Mouse (Mus musculus): ENCODE results near the gene Sart1. TPM values are rescaled to one million over a fixed set of nuclear protein-coding genes. Genes with fewer than 3 reads are reported as not detected.

Sart1 gene
- polyA plus RNA-seq, 1 experiment from 2014 or later: 111 TPM

GRCm38 (mm10) chr19:5383326-5383725 is 5.2 kb downstream of the Sart1 start:
- Histone ChIP-seq H3K4me3 (no peak overlapping the region), H3K36me3 (peaks cover 85% of the 10 kb centered on the region), H3K9me3 (replicated peaks) (no peaks in the 10 kb centered on the region), H3K27ac (no peak overlapping the region), H3K4me1 (peaks cover 13% of the 10 kb centered on the region), H3K27me3 (ENCODE audit: low read depth, poor library complexity, severe bottlenecking) (no peaks in the 10 kb centered on the region)
- WGBS: 96% methylated on average over 12 of the region's 12 CpGs
- no peak for DNase-seq (ENCODE audit: low spot score)

GRCm38 (mm10) chr19:5377446-5377845 is 11.1 kb downstream of the Sart1 start:
- 88% methylated on average over 1 of the region's 1 CpGs for WGBS
- H3K9me3 ChIP-seq (replicated peaks): no peaks in the 10 kb centered on the region
- no peak for DNase-seq (ENCODE audit: low spot score)
- H3K27ac ChIP-seq: no peak overlapping the region
- no peaks in the 10 kb centered on the region for H3K27me3 ChIP-seq (ENCODE audit: low read depth, poor library complexity, severe bottlenecking)
- peaks cover 97% of the 10 kb centered on the region for H3K36me3 ChIP-seq
- H3K4me3 ChIP-seq: no peak overlapping the region
- H3K4me1 ChIP-seq: no peaks in the 10 kb centered on the region

- Histone ChIP-seq H3K27ac (no peak overlapping the region), H3K27me3 (ENCODE audit: low read depth, poor library complexity, severe bottlenecking) (no peaks in the 10 kb centered on the region), H3K4me1 (no peaks in the 10 kb centered on the region), H3K4me3 (no peak overlapping the region), H3K36me3 (peaks cover 97% of the 10 kb centered on the region), H3K9me3 (replicated peaks) (no peaks in the 10 kb centered on the region)
- DNase-seq (ENCODE audit: low spot score): no peak
- 73% methylated on average over 4 of the region's 4 CpGs for WGBS
These were observed 13.8 kb downstream of the Sart1 start for GRCm38 (mm10) chr19:5374748-5375147.

- H3K4me1 ChIP-seq: no peaks in the 10 kb centered on the region
- H3K36me3 ChIP-seq: peaks cover 97% of the 10 kb centered on the region
- no peaks in the 10 kb centered on the region for H3K9me3 ChIP-seq (replicated peaks)
- H3K27ac ChIP-seq: no peak overlapping the region
- DNase-seq (ENCODE audit: low spot score): no peak
- H3K4me3 ChIP-seq: no peak overlapping the region
- WGBS: 85% methylated on average over 4 of the region's 4 CpGs
- no peaks in the 10 kb centered on the region for H3K27me3 ChIP-seq (ENCODE audit: low read depth, poor library complexity, severe bottlenecking)
These were observed 14.3 kb downstream of the Sart1 start for GRCm38 (mm10) chr19:5374177-5374576.

GRCm38 (mm10) chr19:5372724-5373123 is 15.8 kb downstream of the Sart1 start:
- no peak for DNase-seq (ENCODE audit: low spot score)
- no peaks in the 10 kb centered on the region for H3K9me3 ChIP-seq (replicated peaks)
- H3K4me1 ChIP-seq: peaks cover 10% of the 10 kb centered on the region
- H3K27me3 ChIP-seq (ENCODE audit: low read depth, poor library complexity, severe bottlenecking): no peaks in the 10 kb centered on the region
- no peak overlapping the region for H3K4me3 ChIP-seq
- H3K36me3 ChIP-seq: peaks cover 96% of the 10 kb centered on the region
- WGBS: 92% methylated on average over 7 of the region's 7 CpGs
- H3K27ac ChIP-seq: no peak overlapping the region

- Histone ChIP-seq H3K4me1 (peaks cover 13% of the 10 kb centered on the region), H3K36me3 (peaks cover 81% of the 10 kb centered on the region), H3K9me3 (replicated peaks) (no peaks in the 10 kb centered on the region), H3K27ac (no peak overlapping the region), H3K4me3 (no peak overlapping the region), H3K27me3 (ENCODE audit: low read depth, poor library complexity, severe bottlenecking) (no peaks in the 10 kb centered on the region)
- 93% methylated on average over 3 of the region's 3 CpGs for WGBS
- DNase-seq (ENCODE audit: low spot score): no peak
These were observed 17.6 kb downstream of the Sart1 start for GRCm38 (mm10) chr19:5370932-5371331.

- H3K27me3 ChIP-seq (ENCODE audit: low read depth, poor library complexity, severe bottlenecking): no peaks in the 10 kb centered on the region
- DNase-seq (ENCODE audit: low spot score): no peak
- H3K36me3 ChIP-seq: peaks cover 73% of the 10 kb centered on the region
- H3K27ac ChIP-seq: peak overlapping the region; percentile 98
- H3K4me3 ChIP-seq: peak overlapping the region; percentile 94
- peaks cover 20% of the 10 kb centered on the region for H3K4me1 ChIP-seq
- H3K9me3 ChIP-seq (replicated peaks): no peaks in the 10 kb centered on the region
- WGBS: 13% methylated on average over 11 of the region's 11 CpGs
These were observed 21.0 kb downstream of the Sart1 start for GRCm38 (mm10) chr19:5367455-5367854.

GRCm38 (mm10) chr19:5367053-5367359 is 21.5 kb downstream of the Sart1 start, which contains the start of gene Banf1:
Gene Banf1, minus strand, starts transcription at chr19:5367168.
- peaks cover 20% of the 10 kb centered on the region for H3K4me1 ChIP-seq
- peak within 1 kb of the TSS; percentile 94 for H3K4me3 ChIP-seq
- DNase-seq (ENCODE audit: low spot score): no peak
- H3K9me3 ChIP-seq (replicated peaks): no peaks in the 10 kb centered on the region
- H3K36me3 ChIP-seq: peaks cover 68% of the 10 kb centered on the region
- no peaks in the 10 kb centered on the region for H3K27me3 ChIP-seq (ENCODE audit: low read depth, poor library complexity, severe bottlenecking)
- H3K27ac ChIP-seq: peak within 1 kb of the TSS; percentile 98
- WGBS: under 1% methylated on average over 33 of the region's 33 CpGs

GRCm38 (mm10) chr19:5366175-5367052 is 22.1 kb downstream of the Sart1 start, which contains the start of gene Eif1ad:
Gene Eif1ad, plus strand, starts transcription at chr19:5366741.
- Histone ChIP-seq H3K27me3 (ENCODE audit: low read depth, poor library complexity, severe bottlenecking) (no peaks in the 10 kb centered on the region), H3K9me3 (replicated peaks) (no peaks in the 10 kb centered on the region), H3K27ac (peak within 1 kb of the TSS; percentile 98), H3K4me3 (peak within 1 kb of the TSS; percentile 94), H3K36me3 (peaks cover 62% of the 10 kb centered on the region), H3K4me1 (peaks cover 20% of the 10 kb centered on the region)
- under 1% methylated on average over 92 of the region's 92 CpGs for WGBS
- DNase-seq (ENCODE audit: low spot score): peak; percentile 99

- Histone ChIP-seq H3K36me3 (peaks cover 56% of the 10 kb centered on the region), H3K4me3 (peak overlapping the region; percentile 94), H3K27ac (peak overlapping the region; percentile 98), H3K27me3 (ENCODE audit: low read depth, poor library complexity, severe bottlenecking) (no peaks in the 10 kb centered on the region), H3K9me3 (replicated peaks) (no peaks in the 10 kb centered on the region), H3K4me1 (peaks cover 20% of the 10 kb centered on the region)
- 20% methylated on average over 11 of the region's 11 CpGs for WGBS
- no peak for DNase-seq (ENCODE audit: low spot score)
These were observed 22.8 kb downstream of the Sart1 start for GRCm38 (mm10) chr19:5365751-5366150.

- H3K36me3 ChIP-seq: peaks cover 39% of the 10 kb centered on the region
- no peak overlapping the region for H3K27ac ChIP-seq
- H3K9me3 ChIP-seq (replicated peaks): no peaks in the 10 kb centered on the region
- H3K4me1 ChIP-seq: peaks cover 20% of the 10 kb centered on the region
- WGBS: 95% methylated on average over 2 of the region's 2 CpGs
- no peak for DNase-seq (ENCODE audit: low spot score)
- H3K4me3 ChIP-seq: no peak overlapping the region
- H3K27me3 ChIP-seq (ENCODE audit: low read depth, poor library complexity, severe bottlenecking): no peaks in the 10 kb centered on the region
These were observed 24.4 kb downstream of the Sart1 start for GRCm38 (mm10) chr19:5364124-5364523.

- Histone ChIP-seq H3K9me3 (replicated peaks) (no peaks in the 10 kb centered on the region), H3K36me3 (peaks cover 26% of the 10 kb centered on the region), H3K27ac (no peak overlapping the region), H3K27me3 (ENCODE audit: low read depth, poor library complexity, severe bottlenecking) (no peaks in the 10 kb centered on the region), H3K4me1 (peaks cover 7% of the 10 kb centered on the region), H3K4me3 (no peak overlapping the region)
- no peak for DNase-seq (ENCODE audit: low spot score)
- 84% methylated on average over 2 of the region's 2 CpGs for WGBS
These were observed 26.3 kb downstream of the Sart1 start for GRCm38 (mm10) chr19:5362186-5362585.

- Histone ChIP-seq H3K9me3 (replicated peaks) (no peaks in the 10 kb centered on the region), H3K36me3 (no peaks in the 10 kb centered on the region), H3K27me3 (ENCODE audit: low read depth, poor library complexity, severe bottlenecking) (no peaks in the 10 kb centered on the region), H3K4me3 (no peak overlapping the region), H3K27ac (no peak overlapping the region), H3K4me1 (no peaks in the 10 kb centered on the region)
- DNase-seq (ENCODE audit: low spot score): no peak
- WGBS: no CpG with 5 or more reads among the region's 1 CpGs
These were observed 32.4 kb downstream of the Sart1 start for GRCm38 (mm10) chr19:5356080-5356479.
